Mouse (Mus musculus) heart, embryonic 10.5 days (tissue): ENCODE measurements around the gene Ptgir. TPM values are rescaled to one million over a fixed set of nuclear protein-coding genes. Genes with fewer than 3 reads are reported as not detected.
A peak's percentile ranks its signal among the peaks of the same experiment; 100 is the strongest.

Experiments used
- DNase-seq: peaks from one replicate; pipeline ENCODE4 v3.0.0-alpha.2; 2017; ENCODE audit warnings: low spot score
- H3K27ac ChIP-seq: fragments of 300-500 bp; sonication (generic); 2 replicates; pipeline ENCODE4 v1.5.1; 2016; ENCODE audit warnings: mild to moderate bottlenecking
- H3K27me3 ChIP-seq: fragments of 300-500 bp; sonication (generic); 2 replicates; pipeline ENCODE4 v1.6.1; 2016; ENCODE audit warnings: mild to moderate bottlenecking; ENCODE audit not compliant: poor library complexity, insufficient read depth, severe bottlenecking
- H3K36me3 ChIP-seq: fragments of 300-500 bp; sonication (generic); 2 replicates; pipeline ENCODE4 v1.6.1; 2016; ENCODE audit warnings: mild to moderate bottlenecking, moderate library complexity
- H3K4me1 ChIP-seq: fragments of 300-500 bp; sonication (generic); 2 replicates; pipeline ENCODE4 v1.6.1; 2016; ENCODE audit warnings: mild to moderate bottlenecking
- H3K4me3 ChIP-seq: fragments of 300-500 bp; sonication (generic); 2 replicates; pipeline ENCODE4 v1.5.1; 2016; ENCODE audit warnings: mild to moderate bottlenecking, moderate library complexity
- H3K9me3 ChIP-seq: fragments of 300-500 bp; sonication (generic); 2 replicates; pipeline ENCODE4 v1.6.1; 2016; ENCODE audit warnings: mild to moderate bottlenecking, moderate library complexity
- WGBS: fragments of 180-500 bp; shearing (Covaris S2); methylation state at CpG from one replicate; pipeline ENCODE4 v1.1.7; 2016; 5-methylcytosine and 5-hydroxymethylcytosine counted together
- polyA plus RNA-seq: library from polyadenylated mRNA; unstranded; fragments of >200 nt; fragmentation: Nextera tagmentation; extraction: Ambion mirVana; gene quantifications from 2 replicates; pipeline ENCODE4 v1.2.1, GENCODE M21; 2016

The Ptgir gene
- polyA plus RNA-seq, 1 experiment from 2014 or later, result 0.51 TPM

- 2% methylated on average over 4 of the region's 4 CpGs for WGBS
- Histone ChIP-seq H3K27me3 (peaks cover 41% of the 10 kb centered on the region), H3K36me3 (peaks cover 5% of the 10 kb centered on the region), H3K27ac (peak overlapping the region; percentile 10; the same call in 1 of the 2 replicates), H3K4me1 (peaks cover 48% of the 10 kb centered on the region), H3K9me3 (no peaks in the 10 kb centered on the region), H3K4me3 (peak overlapping the region; percentile 44; the same call in 1 of the 2 replicates)
- no peak for DNase-seq
Measured at GRCm38 (mm10) chr7:16894279-16894678, 12.0 kb upstream of the Ptgir start.

- peak; percentile 86 for DNase-seq
- peaks cover 48% of the 10 kb centered on the region for H3K4me1 ChIP-seq
- H3K4me3 ChIP-seq, result peak overlapping the region; percentile 44
- no peak overlapping the region for H3K27ac ChIP-seq
- under 1% methylated on average over 24 of the region's 24 CpGs for WGBS
- H3K36me3 ChIP-seq, result no peaks in the 10 kb centered on the region
- no peaks in the 10 kb centered on the region for H3K9me3 ChIP-seq
- peaks cover 48% of the 10 kb centered on the region for H3K27me3 ChIP-seq
Measured at GRCm38 (mm10) chr7:16895000-16895399, 11.3 kb upstream of the Ptgir start.

GRCm38 (mm10) chr7:16895511-16895910 is 10.8 kb upstream of the Ptgir start:
- H3K4me1 ChIP-seq, result peaks cover 47% of the 10 kb centered on the region
- H3K27me3 ChIP-seq, result peaks cover 53% of the 10 kb centered on the region
- DNase-seq, result no peak
- H3K9me3 ChIP-seq, result no peaks in the 10 kb centered on the region
- no peak overlapping the region for H3K27ac ChIP-seq
- 33% methylated on average over 10 of the region's 10 CpGs for WGBS
- no peaks in the 10 kb centered on the region for H3K36me3 ChIP-seq
- peak overlapping the region; percentile 44 for H3K4me3 ChIP-seq

- no peak overlapping the region for H3K27ac ChIP-seq
- DNase-seq, result no peak
- H3K4me1 ChIP-seq, result peaks cover 24% of the 10 kb centered on the region
- no peaks in the 10 kb centered on the region for H3K9me3 ChIP-seq
- H3K4me3 ChIP-seq, result no peak overlapping the region
- H3K27me3 ChIP-seq, result peaks cover 67% of the 10 kb centered on the region
- WGBS, result 28% methylated on average over 5 of the region's 5 CpGs
- H3K36me3 ChIP-seq, result no peaks in the 10 kb centered on the region
Measured at GRCm38 (mm10) chr7:16900526-16900925, 5.8 kb upstream of the Ptgir start.

- Histone ChIP-seq H3K27ac (peak overlapping the region; percentile 36), H3K4me1 (peaks cover 53% of the 10 kb centered on the region), H3K36me3 (no peaks in the 10 kb centered on the region), H3K27me3 (peaks cover 84% of the 10 kb centered on the region), H3K9me3 (no peaks in the 10 kb centered on the region), H3K4me3 (no peak overlapping the region)
- 67% methylated on average over 2 of the region's 2 CpGs for WGBS
- DNase-seq, result no peak
Measured at GRCm38 (mm10) chr7:16903439-16903955, 2.8 kb upstream of the Ptgir start.

GRCm38 (mm10) chr7:16904120-16904675 is 2.1 kb upstream of the Ptgir start:
- 40% methylated on average over 9 of the region's 10 CpGs for WGBS
- no peaks in the 10 kb centered on the region for H3K9me3 ChIP-seq
- no peaks in the 10 kb centered on the region for H3K36me3 ChIP-seq
- H3K27ac ChIP-seq, result peak overlapping the region; percentile 22; the same call in 1 of the 2 replicates
- no peak for DNase-seq
- H3K4me3 ChIP-seq, result no peak overlapping the region
- H3K27me3 ChIP-seq, result peaks cover 84% of the 10 kb centered on the region
- H3K4me1 ChIP-seq, result peaks cover 60% of the 10 kb centered on the region

- no peak for DNase-seq
- H3K27ac ChIP-seq, result no peak overlapping the region
- no peaks in the 10 kb centered on the region for H3K9me3 ChIP-seq
- H3K36me3 ChIP-seq, result no peaks in the 10 kb centered on the region
- 28% methylated on average over 9 of the region's 9 CpGs for WGBS
- no peak overlapping the region for H3K4me3 ChIP-seq
- peaks cover 67% of the 10 kb centered on the region for H3K4me1 ChIP-seq
- H3K27me3 ChIP-seq, result peaks cover 84% of the 10 kb centered on the region
Measured at GRCm38 (mm10) chr7:16905491-16906021, 734 bp upstream of the Ptgir start.

GRCm38 (mm10) chr7:16906889-16907559 is 734 bp downstream of the Ptgir start:
- Histone ChIP-seq H3K4me1 (peaks cover 60% of the 10 kb centered on the region), H3K27ac (0 out of 2 replicates have a peak overlapping the region, but pooled peaks have one; percentile 17), H3K36me3 (no peaks in the 10 kb centered on the region), H3K27me3 (peaks cover 78% of the 10 kb centered on the region), H3K4me3 (no peak overlapping the region), H3K9me3 (no peaks in the 10 kb centered on the region)
- WGBS, result 88% methylated on average over 41 of the region's 41 CpGs
- DNase-seq, result no peak

- WGBS, result 17% methylated on average over 7 of the region's 7 CpGs
Measured at GRCm38 (mm10) chr7:16907842-16908241, 1.6 kb downstream of the Ptgir start.

GRCm38 (mm10) chr7:16908367-16908766 is 2.1 kb downstream of the Ptgir start:
- H3K36me3 ChIP-seq, result no peaks in the 10 kb centered on the region
- WGBS, result 35% methylated on average over 11 of the region's 11 CpGs
- H3K4me3 ChIP-seq, result peak overlapping the region; percentile 25
- H3K9me3 ChIP-seq, result no peaks in the 10 kb centered on the region
- peaks cover 58% of the 10 kb centered on the region for H3K4me1 ChIP-seq
- H3K27me3 ChIP-seq, result peaks cover 76% of the 10 kb centered on the region
- DNase-seq, result no peak
- H3K27ac ChIP-seq, result peak overlapping the region; percentile 47; the same call in 1 of the 2 replicates

More at GRCm38 (mm10) chr7:16907842-16908241, 1.6 kb downstream of the Ptgir start:
- DNase-seq, result no peak
- H3K27ac ChIP-seq, result peak overlapping the region; percentile 47; the same call in 1 of the 2 replicates
- peak overlapping the region; percentile 25; the same call in 1 of the 2 replicates for H3K4me3 ChIP-seq
- peaks cover 78% of the 10 kb centered on the region for H3K27me3 ChIP-seq
- peaks cover 58% of the 10 kb centered on the region for H3K4me1 ChIP-seq
- H3K9me3 ChIP-seq, result no peaks in the 10 kb centered on the region
- H3K36me3 ChIP-seq, result no peaks in the 10 kb centered on the region

GRCm38 (mm10) chr7:16908859-16909258 is 2.6 kb downstream of the Ptgir start:
- Histone ChIP-seq H3K27ac (peak overlapping the region; percentile 47; the same call in 1 of the 2 replicates), H3K4me3 (peak overlapping the region; percentile 25; the same call in 1 of the 2 replicates), H3K4me1 (peaks cover 56% of the 10 kb centered on the region), H3K27me3 (peaks cover 71% of the 10 kb centered on the region), H3K9me3 (no peaks in the 10 kb centered on the region), H3K36me3 (no peaks in the 10 kb centered on the region)
- no peak for DNase-seq
- WGBS, result 46% methylated on average over 11 of the region's 11 CpGs

- no peak for DNase-seq
- Histone ChIP-seq H3K36me3 (peaks cover 9% of the 10 kb centered on the region), H3K9me3 (no peaks in the 10 kb centered on the region), H3K27me3 (peaks cover 63% of the 10 kb centered on the region), H3K27ac (no peak overlapping the region), H3K4me1 (peaks cover 49% of the 10 kb centered on the region), H3K4me3 (no peak overlapping the region)
- WGBS, result 41% methylated on average over 10 of the region's 10 CpGs
Measured at GRCm38 (mm10) chr7:16909909-16910308, 3.6 kb downstream of the Ptgir start.

- Histone ChIP-seq H3K27me3 (peaks cover 47% of the 10 kb centered on the region), H3K4me3 (no peak overlapping the region), H3K9me3 (no peaks in the 10 kb centered on the region), H3K27ac (no peak overlapping the region), H3K36me3 (peaks cover 28% of the 10 kb centered on the region), H3K4me1 (peaks cover 32% of the 10 kb centered on the region)
- WGBS, result 93% methylated on average over 3 of the region's 3 CpGs
- no peak for DNase-seq
Measured at GRCm38 (mm10) chr7:16911904-16912303, 5.6 kb downstream of the Ptgir start.
